In the genomic region with DNA sequence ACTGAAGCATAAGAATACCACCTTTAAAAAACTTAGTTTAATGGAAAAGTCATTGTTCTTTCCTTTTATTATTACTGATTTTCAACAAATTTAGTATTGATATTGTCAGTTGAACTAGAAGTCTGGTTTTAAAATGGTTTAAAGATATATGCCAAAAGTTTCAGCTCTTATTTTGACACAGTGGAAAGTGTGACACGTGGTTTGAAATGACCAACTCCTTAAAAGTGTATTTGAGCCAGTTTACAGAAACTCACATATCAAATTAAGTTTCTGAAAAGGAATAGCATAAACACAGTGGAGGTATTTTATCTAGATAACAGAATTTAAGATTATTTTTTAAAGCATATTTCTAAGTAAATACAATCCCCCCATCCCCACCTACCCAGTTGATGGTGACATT, we compare ENCODE assay signal across 8 mouse cellular contexts. TPM values are rescaled to one million over a fixed set of nuclear protein-coding genes. Genes with fewer than 3 reads are reported as not detected.
A peak's percentile ranks its signal among the peaks of the same experiment; 100 is the strongest.
DNase-seq lines count a peak whose midpoint lies in the region; ATAC-seq and TF ChIP-seq lines count a peak whose summit lies in the region.
"Had no signal": no experiment of that assay in that cellular context is flagged by ENCODE, and none has a peak within 500 bp of the region (broad histone marks: within the 10 kb centered on the region; RNA-seq: fewer than 3 reads in every experiment).

No protein-coding gene starts in this region.

- ATAC-seq in kidney, postnatal 0 days (replicated peaks; ENCODE audit: low FRiP score, low read depth), result no peak
- no peak for ATAC-seq in forebrain, embryonic 14.5 days
- ATAC-seq in neural tube, embryonic 13.5 days (ENCODE audit: low read depth), result no peak

- peaks cover 27% of the 10 kb centered on the region for H3K4me1 ChIP-seq in kidney, postnatal 0 days (replicated peaks; ENCODE audit: insufficient read depth, low read length)
- peaks cover 30% of the 10 kb centered on the region for H3K4me1 ChIP-seq in forebrain, embryonic 14.5 days (ENCODE audit: control insufficient read depth, insufficient read depth, low read length)
- peaks cover 43% of the 10 kb centered on the region for H3K4me1 ChIP-seq in limb, embryonic 10.5 days
- peaks cover 73% of the 10 kb centered on the region for H3K4me1 ChIP-seq in neural tube, embryonic 13.5 days (replicated peaks)

- H3K4me3 ChIP-seq in kidney, postnatal 0 days (replicated peaks; ENCODE audit: low read depth, low read length), result no peak overlapping the region
- H3K4me3 ChIP-seq in forebrain, embryonic 14.5 days (ENCODE audit: low read depth, low read length), result no peak overlapping the region
- H3K4me3 ChIP-seq in limb, embryonic 10.5 days, result 0 out of 2 replicates have a peak overlapping the region, but pooled peaks have one; percentile 34
- peak overlapping the region; percentile 79 for H3K4me3 ChIP-seq in neural tube, embryonic 13.5 days

- no peaks in the 10 kb centered on the region for H3K27me3 ChIP-seq in kidney, postnatal 0 days (ENCODE audit: insufficient read depth, low read length)
- H3K27me3 ChIP-seq in forebrain, embryonic 14.5 days (replicated peaks; ENCODE audit: control insufficient read depth, insufficient read depth, low read length), result no peaks in the 10 kb centered on the region
- no peaks in the 10 kb centered on the region for H3K27me3 ChIP-seq in limb, embryonic 10.5 days (ENCODE audit: low read depth, poor library complexity, severe bottlenecking)
- H3K27me3 ChIP-seq in neural tube, embryonic 13.5 days, result no peaks in the 10 kb centered on the region
- H3K27me3 ChIP-seq: megakaryocyte, embryonic 14.5 days had no signal

- H3K9ac ChIP-seq in kidney, postnatal 0 days (ENCODE audit: low read depth, low read length), result no peak overlapping the region
- no peak overlapping the region for H3K9ac ChIP-seq in forebrain, embryonic 14.5 days (ENCODE audit: low read length)
- 0 out of 2 replicates have a peak overlapping the region, but pooled peaks have one; percentile 91 for H3K9ac ChIP-seq in neural tube, embryonic 13.5 days

- no peak for TF ChIP-seq CTCF in kidney, postnatal 0 days (IDR thresholded peaks at IDR 0.05; ENCODE audit: low read depth)

- H3K36me3 ChIP-seq in kidney, postnatal 0 days (ENCODE audit: insufficient read depth, low read length), result peaks cover 4% of the 10 kb centered on the region; the same call in 1 of the 2 replicates
- peaks cover 35% of the 10 kb centered on the region for H3K36me3 ChIP-seq in forebrain, embryonic 14.5 days (ENCODE audit: control insufficient read depth, insufficient read depth, low read length)
- H3K36me3 ChIP-seq in limb, embryonic 10.5 days, result peaks cover 55% of the 10 kb centered on the region
- peaks cover 32% of the 10 kb centered on the region for H3K36me3 ChIP-seq in neural tube, embryonic 13.5 days

- peak overlapping the region; percentile 88 for H3K4me2 ChIP-seq in kidney, postnatal 0 days (ENCODE audit: low read length)
- H3K4me2 ChIP-seq in forebrain, embryonic 14.5 days (ENCODE audit: low read length), result peak overlapping the region; percentile 91
- peak overlapping the region; percentile 94 for H3K4me2 ChIP-seq in neural tube, embryonic 13.5 days

- no peak overlapping the region for H3K27ac ChIP-seq in kidney, postnatal 0 days
- H3K27ac ChIP-seq in forebrain, embryonic 14.5 days (ENCODE audit: low read depth, low read length), result no peak overlapping the region
- no peak overlapping the region for H3K27ac ChIP-seq in limb, embryonic 10.5 days
- no peak overlapping the region for H3K27ac ChIP-seq in neural tube, embryonic 13.5 days (replicated peaks)

- 57% methylated on average over 1 of the region's 1 CpGs for WGBS in kidney, postnatal 0 days
- WGBS in forebrain, embryonic 14.5 days, result 91% methylated on average over 1 of the region's 1 CpGs
- 90% methylated on average over 1 of the region's 1 CpGs for WGBS in limb, embryonic 10.5 days
- WGBS in neural tube, embryonic 13.5 days, result 91% methylated on average over 1 of the region's 1 CpGs

- H3K9me3 ChIP-seq in kidney, postnatal 0 days (replicated peaks; ENCODE audit: low read length), result no peaks in the 10 kb centered on the region
- H3K9me3 ChIP-seq in forebrain, embryonic 14.5 days (replicated peaks; ENCODE audit: control insufficient read depth, low read length), result no peaks in the 10 kb centered on the region
- no peaks in the 10 kb centered on the region for H3K9me3 ChIP-seq in limb, embryonic 10.5 days (replicated peaks)
- H3K9me3 ChIP-seq in neural tube, embryonic 13.5 days, result no peaks in the 10 kb centered on the region
- H3K9me3 ChIP-seq: megakaryocyte, embryonic 14.5 days had no signal

- no peak for DNase-seq in kidney, postnatal 0 days (ENCODE audit: low spot score)
- DNase-seq in kidney, adult 9 months, result no peak
- DNase-seq in forebrain, embryonic 14.5 days (ENCODE audit: low spot score), result no peak
- DNase-seq in limb, embryonic 10.5 days (ENCODE audit: low spot score), result no peak
- DNase-seq in B cell, adult 2 months, result no peak
- no peak for DNase-seq in thymus, adult 18-20 months

RNA-seq across cellular contexts. Expression of a gene that starts 2.2 kb away (rescaled TPM):
- 18.6 and 19.2 TPM in 2 replicates for polyA plus RNA-seq in kidney, postnatal 0 days (2015; fragmentation: Nextera tagmentation; extraction: Ambion mirVana)
- polyA plus RNA-seq in forebrain, embryonic 14.5 days (2014; fragmentation: Nextera tagmentation; extraction: Ambion mirVana), result 60.5 and 73.7 TPM in 2 replicates
- polyA plus RNA-seq in limb, embryonic 10.5 days (2016; fragmentation: Nextera tagmentation; extraction: Ambion mirVana), result 26.1 and 35.8 TPM in 2 replicates
- polyA plus RNA-seq in neural tube, embryonic 13.5 days (2015; fragmentation: Nextera tagmentation; extraction: Ambion mirVana), result 39.3 and 43.9 TPM in 2 replicates

RNA-seq across cellular contexts. Expression of a gene that starts 2.4 kb away (rescaled TPM):
- 25.4 and 26.1 TPM in 2 replicates for polyA plus RNA-seq in kidney, postnatal 0 days (2015; fragmentation: Nextera tagmentation; extraction: Ambion mirVana)
- 30.4 and 37.0 TPM in 2 replicates for polyA plus RNA-seq in forebrain, embryonic 14.5 days (2014; fragmentation: Nextera tagmentation; extraction: Ambion mirVana)
- polyA plus RNA-seq in limb, embryonic 10.5 days (2016; fragmentation: Nextera tagmentation; extraction: Ambion mirVana), result 49.8 and 50.7 TPM in 2 replicates
- polyA plus RNA-seq in neural tube, embryonic 13.5 days (2015; fragmentation: Nextera tagmentation; extraction: Ambion mirVana), result 24.9 and 26.5 TPM in 2 replicates

RNA-seq across cellular contexts. Expression of a gene that starts 37.6 kb away (rescaled TPM):
- polyA plus RNA-seq in kidney, postnatal 0 days (2015; fragmentation: Nextera tagmentation; extraction: Ambion mirVana), result 0.61 and 1.0 TPM in 2 replicates
- 5.9 and 8.5 TPM in 2 replicates for polyA plus RNA-seq in forebrain, embryonic 14.5 days (2014; fragmentation: Nextera tagmentation; extraction: Ambion mirVana)
- polyA plus RNA-seq in limb, embryonic 10.5 days (2016; fragmentation: Nextera tagmentation; extraction: Ambion mirVana), result 0.04 and 0.09 TPM in 2 replicates
- 1.9 and 2.9 TPM in 2 replicates for polyA plus RNA-seq in neural tube, embryonic 13.5 days (2015; fragmentation: Nextera tagmentation; extraction: Ambion mirVana)

Comparison
In these comparisons a context has a peak if more than half of its experiments do, and no peak if none do; other contexts are left out.
1. H3K4me3 ChIP-seq: peak in limb, embryonic 10.5 days (single experiment) and neural tube, embryonic 13.5 days (single experiment); none in kidney, postnatal 0 days (single experiment) and forebrain, embryonic 14.5 days (single experiment).
2. Peak in every context shown above with its lines, with median percentiles within 50 percentile points of each other: H3K4me2 ChIP-seq.